Mouse (Mus musculus): Measurements from ENCODE around the gene Ttc23. TPM values are rescaled to one million over a fixed set of nuclear protein-coding genes. Genes with fewer than 3 reads are reported as not detected.
A peak's percentile ranks its signal among the peaks of the same experiment; 100 is the strongest.

Gene Ttc23
- polyA plus RNA-seq, 1 experiment from 2014 or later: 37.9 TPM

DNA sequence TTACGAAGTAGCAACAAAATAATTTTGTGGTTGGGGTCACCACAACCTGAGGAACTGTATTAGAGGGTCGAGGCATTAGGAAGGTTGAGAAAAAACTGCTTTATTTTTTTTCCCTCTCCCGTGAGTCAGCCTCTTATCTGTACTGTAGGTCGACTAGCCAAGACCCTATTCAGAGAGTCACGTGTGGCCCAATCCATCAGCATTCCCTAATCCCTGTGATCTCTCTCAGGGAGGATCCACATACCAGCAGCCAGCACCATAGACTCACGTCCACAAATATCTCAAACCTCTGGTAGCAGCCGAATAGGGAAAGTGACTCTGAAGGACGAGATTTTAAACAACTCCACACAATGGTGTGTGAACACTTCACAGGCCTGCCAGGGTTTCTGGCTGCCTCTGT lies 149.9 kb downstream of the Ttc23 start:
- no peaks in the 10 kb centered on the region for H3K9me3 ChIP-seq (ENCODE audit: control insufficient read depth, low read length)
- no peak overlapping the region for H3K4me2 ChIP-seq (ENCODE audit: low read depth, low read length, severe bottlenecking)
- H3K9ac ChIP-seq (ENCODE audit: low read length): no peak overlapping the region
- peak; percentile 33 for DNase-seq (ENCODE audit: low spot score)
- ATAC-seq (replicated peaks; ENCODE audit: low FRiP score): no peak
- H3K36me3 ChIP-seq (ENCODE audit: control insufficient read depth, insufficient read depth, low read length): no peaks in the 10 kb centered on the region
- H3K27me3 ChIP-seq (ENCODE audit: control insufficient read depth, insufficient read depth, low read length): no peaks in the 10 kb centered on the region
- H3K27ac ChIP-seq (ENCODE audit: low read depth, low read length): no peak overlapping the region
- WGBS: 45% methylated on average over 8 of the region's 8 CpGs
- no peaks in the 10 kb centered on the region for H3K4me1 ChIP-seq (replicated peaks; ENCODE audit: control insufficient read depth, insufficient read depth, low read length)
- no peak overlapping the region for H3K4me3 ChIP-seq (ENCODE audit: low read depth, low read length)

DNA sequence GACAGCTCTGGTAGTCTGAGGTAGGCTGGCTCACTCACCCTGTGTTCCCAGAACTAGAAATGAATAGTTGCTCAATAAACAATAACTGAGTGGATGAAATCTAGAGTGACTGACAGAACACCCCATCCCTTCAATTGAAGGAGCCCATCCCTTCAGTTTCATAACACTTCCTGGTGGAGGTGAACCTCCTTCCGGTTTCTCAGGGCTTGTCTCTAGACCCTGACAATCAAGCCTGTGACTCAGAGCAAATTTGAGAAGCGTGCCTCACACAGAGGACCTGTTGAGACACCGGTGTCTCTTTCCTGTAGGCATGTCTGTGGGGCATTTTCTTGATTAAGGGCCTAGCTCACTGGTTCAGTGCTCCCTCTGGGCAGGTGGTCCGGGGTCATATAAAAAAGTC lies 151.3 kb downstream of the Ttc23 start:
- Histone ChIP-seq H3K36me3 (ENCODE audit: control insufficient read depth, insufficient read depth, low read length) (no peaks in the 10 kb centered on the region), H3K27me3 (ENCODE audit: control insufficient read depth, insufficient read depth, low read length) (0 out of 2 replicates have a peak, but pooled peaks cover 2% of the 10 kb centered on the region), H3K4me1 (replicated peaks; ENCODE audit: control insufficient read depth, insufficient read depth, low read length) (no peaks in the 10 kb centered on the region), H3K9ac (ENCODE audit: low read length) (no peak overlapping the region), H3K27ac (ENCODE audit: low read depth, low read length) (no peak overlapping the region), H3K4me2 (ENCODE audit: low read depth, low read length, severe bottlenecking) (no peak overlapping the region), H3K4me3 (ENCODE audit: low read depth, low read length) (no peak overlapping the region), H3K9me3 (ENCODE audit: control insufficient read depth, low read length) (no peaks in the 10 kb centered on the region)
- DNase-seq (ENCODE audit: low spot score) (peak; percentile 22), ATAC-seq (replicated peaks; ENCODE audit: low FRiP score) (no peak)
- WGBS: 85% methylated on average over 4 of the region's 4 CpGs

DNA sequence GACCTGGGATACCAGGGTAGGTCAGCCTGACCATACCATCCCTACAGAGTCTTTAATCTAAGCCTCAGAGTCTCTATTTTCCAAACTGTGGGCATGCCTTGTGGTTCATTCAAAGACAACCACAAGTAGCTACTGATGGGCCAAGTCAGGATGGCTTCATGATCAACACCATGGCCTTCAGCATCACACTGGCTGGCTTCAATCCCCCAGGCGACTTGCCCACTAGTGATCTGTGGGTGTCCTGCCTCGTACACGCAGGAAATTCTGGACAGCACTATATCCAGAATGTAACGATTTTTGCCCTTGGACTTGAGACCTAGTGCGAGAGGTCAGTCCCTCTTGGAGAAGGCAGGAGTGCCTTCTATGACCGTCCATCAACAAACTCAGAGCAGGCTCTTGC lies 153.3 kb downstream of the Ttc23 start:
- Histone ChIP-seq H3K27me3 (ENCODE audit: control insufficient read depth, insufficient read depth, low read length) (0 out of 2 replicates have a peak, but pooled peaks cover 2% of the 10 kb centered on the region), H3K9me3 (ENCODE audit: control insufficient read depth, low read length) (no peaks in the 10 kb centered on the region), H3K4me3 (ENCODE audit: low read depth, low read length) (no peak overlapping the region), H3K4me1 (replicated peaks; ENCODE audit: control insufficient read depth, insufficient read depth, low read length) (no peaks in the 10 kb centered on the region), H3K4me2 (ENCODE audit: low read depth, low read length, severe bottlenecking) (no peak overlapping the region), H3K27ac (ENCODE audit: low read depth, low read length) (no peak overlapping the region), H3K9ac (ENCODE audit: low read length) (no peak overlapping the region), H3K36me3 (ENCODE audit: control insufficient read depth, insufficient read depth, low read length) (no peaks in the 10 kb centered on the region)
- DNase-seq (ENCODE audit: low spot score): no peak
- no peak for ATAC-seq (replicated peaks; ENCODE audit: low FRiP score)
- WGBS: 86% methylated on average over 6 of the region's 6 CpGs

DNA sequence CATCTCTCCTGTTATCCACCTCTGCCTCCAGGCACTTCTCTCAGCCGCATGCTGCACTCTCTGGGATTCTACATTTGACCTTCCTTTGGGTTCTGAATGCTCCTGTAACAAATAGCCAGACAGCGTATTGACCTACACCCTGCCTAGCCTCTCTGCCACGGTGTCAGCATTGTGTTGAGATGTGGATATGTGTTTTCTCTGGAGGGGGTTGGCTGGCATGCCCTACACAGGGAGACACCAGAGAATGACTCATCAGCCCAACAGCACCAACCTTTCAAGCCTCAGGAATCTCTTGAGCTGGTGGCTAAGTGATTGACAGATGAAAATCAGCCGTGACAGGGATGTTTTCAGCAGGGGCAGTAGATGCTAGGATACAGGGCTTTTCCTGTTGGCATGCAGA lies 153.8 kb downstream of the Ttc23 start:
- DNase-seq (ENCODE audit: low spot score): no peak
- Histone ChIP-seq H3K4me3 (ENCODE audit: low read depth, low read length) (no peak overlapping the region), H3K9ac (ENCODE audit: low read length) (no peak overlapping the region), H3K27me3 (ENCODE audit: control insufficient read depth, insufficient read depth, low read length) (0 out of 2 replicates have a peak, but pooled peaks cover 2% of the 10 kb centered on the region), H3K9me3 (ENCODE audit: control insufficient read depth, low read length) (no peaks in the 10 kb centered on the region), H3K4me1 (replicated peaks; ENCODE audit: control insufficient read depth, insufficient read depth, low read length) (no peaks in the 10 kb centered on the region), H3K36me3 (ENCODE audit: control insufficient read depth, insufficient read depth, low read length) (no peaks in the 10 kb centered on the region), H3K27ac (ENCODE audit: low read depth, low read length) (no peak overlapping the region), H3K4me2 (ENCODE audit: low read depth, low read length, severe bottlenecking) (no peak overlapping the region)
- ATAC-seq (replicated peaks; ENCODE audit: low FRiP score): no peak
- WGBS: 65% methylated on average over 4 of the region's 4 CpGs

DNA sequence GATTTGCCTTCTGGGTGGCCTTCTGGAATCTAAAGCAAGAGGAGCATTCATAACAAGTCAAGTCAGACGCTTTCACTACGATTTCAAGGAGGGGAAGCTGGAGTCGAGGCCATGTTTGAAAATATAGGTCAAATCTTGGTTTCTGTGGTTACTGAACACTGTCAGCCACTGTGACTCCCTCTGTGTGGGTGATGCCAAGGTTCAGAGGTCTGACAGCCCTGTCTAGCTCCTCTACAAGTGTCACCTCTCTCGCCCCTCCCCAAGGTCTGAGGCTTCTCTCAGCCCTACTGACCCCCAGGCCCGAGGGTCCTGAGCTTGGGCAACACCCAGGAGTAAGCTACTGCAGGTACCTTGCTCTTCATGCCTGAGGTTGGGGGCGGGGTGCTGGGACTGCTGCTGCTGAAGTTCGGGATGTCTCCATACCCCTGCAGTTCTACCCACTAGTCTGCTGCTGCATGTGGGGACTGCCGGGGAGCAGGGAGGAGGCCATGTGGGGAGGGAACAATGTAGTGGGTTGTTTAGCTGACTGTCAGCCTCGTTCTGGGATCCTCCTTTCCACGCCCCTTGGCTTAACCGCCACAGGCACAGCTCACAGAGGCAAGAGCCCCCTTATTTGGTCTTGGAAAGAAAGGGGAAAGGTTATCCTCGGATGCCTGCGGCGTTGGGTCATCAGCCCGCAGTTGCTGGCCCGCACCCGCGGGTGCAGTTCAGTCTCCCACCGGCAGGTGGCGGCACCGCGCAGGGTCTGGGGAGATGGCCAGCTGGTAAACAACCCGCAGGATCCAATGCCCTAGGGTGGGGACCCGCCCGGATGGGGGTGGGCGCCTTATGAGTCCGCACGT lies 156.0 kb downstream of the Ttc23 start:
- H3K4me3 ChIP-seq (ENCODE audit: low read depth, low read length): peak overlapping the region; percentile 27
- 16% methylated on average over 28 of the region's 28 CpGs for WGBS
- H3K27ac ChIP-seq (ENCODE audit: low read depth, low read length): no peak overlapping the region
- H3K27me3 ChIP-seq (ENCODE audit: control insufficient read depth, insufficient read depth, low read length): 0 out of 2 replicates have a peak, but pooled peaks cover 2% of the 10 kb centered on the region
- peak overlapping the region; percentile 75 for H3K4me2 ChIP-seq (ENCODE audit: low read depth, low read length, severe bottlenecking)
- no peaks in the 10 kb centered on the region for H3K36me3 ChIP-seq (ENCODE audit: control insufficient read depth, insufficient read depth, low read length)
- peak overlapping the region; percentile 39; the same call in 1 of the 2 replicates for H3K9ac ChIP-seq (ENCODE audit: low read length)
- H3K4me1 ChIP-seq (replicated peaks; ENCODE audit: control insufficient read depth, insufficient read depth, low read length): no peaks in the 10 kb centered on the region
- DNase-seq (ENCODE audit: low spot score) (peak; percentile 93), ATAC-seq (replicated peaks; ENCODE audit: low FRiP score) (peak; percentile 79)
- no peaks in the 10 kb centered on the region for H3K9me3 ChIP-seq (ENCODE audit: control insufficient read depth, low read length)

DNA sequence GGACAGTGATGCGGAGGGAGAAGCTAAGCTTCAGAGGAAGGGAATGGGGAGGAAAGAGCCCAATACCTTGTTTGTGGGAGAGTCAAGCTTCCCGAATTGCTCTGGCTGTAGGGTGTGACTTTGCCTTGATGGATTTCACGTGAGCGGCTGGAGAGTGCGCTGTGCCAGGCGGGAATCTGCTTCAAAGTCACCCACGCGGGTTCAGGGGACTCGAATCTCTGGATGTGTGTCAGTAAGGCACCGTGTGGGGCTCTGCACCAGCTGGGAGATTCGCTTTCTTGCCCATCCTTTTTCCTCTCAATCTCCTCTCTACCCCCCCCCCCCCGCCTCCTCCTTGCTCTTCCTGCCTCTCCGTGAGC lies 156.6 kb downstream of the Ttc23 start:
- WGBS: 12% methylated on average over 12 of the region's 13 CpGs
- Histone ChIP-seq H3K4me1 (replicated peaks; ENCODE audit: control insufficient read depth, insufficient read depth, low read length) (no peaks in the 10 kb centered on the region), H3K36me3 (ENCODE audit: control insufficient read depth, insufficient read depth, low read length) (no peaks in the 10 kb centered on the region), H3K9me3 (ENCODE audit: control insufficient read depth, low read length) (no peaks in the 10 kb centered on the region), H3K27me3 (ENCODE audit: control insufficient read depth, insufficient read depth, low read length) (0 out of 2 replicates have a peak, but pooled peaks cover 2% of the 10 kb centered on the region), H3K27ac (ENCODE audit: low read depth, low read length) (no peak overlapping the region), H3K4me3 (ENCODE audit: low read depth, low read length) (peak overlapping the region; percentile 27), H3K4me2 (ENCODE audit: low read depth, low read length, severe bottlenecking) (peak overlapping the region; percentile 75), H3K9ac (ENCODE audit: low read length) (peak overlapping the region; percentile 39)
- ATAC-seq (replicated peaks; ENCODE audit: low FRiP score) (peak; percentile 19; the same call in 1 of the 2 replicates), DNase-seq (ENCODE audit: low spot score) (no peak)

Small RNA genes lying within 50 kb of the gene (microRNA-seq; reads per million reads assigned to microRNA genes)
- not detected for gene Gm23844 (ENCODE audit: insufficient number of aligned reads)

Other genes with a start within 250 kb of the Ttc23 start
- gene Lrrc28, start 2.1 kb upstream of the Ttc23 start, polyA plus RNA-seq (2014; fragmentation: Nextera tagmentation; extraction: Ambion mirVana): 25.2 and 26.5 TPM in 2 replicates
- gene Synm, start 112.3 kb downstream of the Ttc23 start, polyA plus RNA-seq (2014; fragmentation: Nextera tagmentation; extraction: Ambion mirVana): 1.1 and 1.3 TPM in 2 replicates

All from forebrain, embryonic 11.5 days (tissue).